Mouse (Mus musculus): ENCODE measurements around the gene Micall2.
"Not testable (repeated sequence)": the region's sequence is repeated elsewhere in the genome, so short reads cannot be mapped to it uniquely, and the experiment has no call there.

The Micall2 gene

DNA sequence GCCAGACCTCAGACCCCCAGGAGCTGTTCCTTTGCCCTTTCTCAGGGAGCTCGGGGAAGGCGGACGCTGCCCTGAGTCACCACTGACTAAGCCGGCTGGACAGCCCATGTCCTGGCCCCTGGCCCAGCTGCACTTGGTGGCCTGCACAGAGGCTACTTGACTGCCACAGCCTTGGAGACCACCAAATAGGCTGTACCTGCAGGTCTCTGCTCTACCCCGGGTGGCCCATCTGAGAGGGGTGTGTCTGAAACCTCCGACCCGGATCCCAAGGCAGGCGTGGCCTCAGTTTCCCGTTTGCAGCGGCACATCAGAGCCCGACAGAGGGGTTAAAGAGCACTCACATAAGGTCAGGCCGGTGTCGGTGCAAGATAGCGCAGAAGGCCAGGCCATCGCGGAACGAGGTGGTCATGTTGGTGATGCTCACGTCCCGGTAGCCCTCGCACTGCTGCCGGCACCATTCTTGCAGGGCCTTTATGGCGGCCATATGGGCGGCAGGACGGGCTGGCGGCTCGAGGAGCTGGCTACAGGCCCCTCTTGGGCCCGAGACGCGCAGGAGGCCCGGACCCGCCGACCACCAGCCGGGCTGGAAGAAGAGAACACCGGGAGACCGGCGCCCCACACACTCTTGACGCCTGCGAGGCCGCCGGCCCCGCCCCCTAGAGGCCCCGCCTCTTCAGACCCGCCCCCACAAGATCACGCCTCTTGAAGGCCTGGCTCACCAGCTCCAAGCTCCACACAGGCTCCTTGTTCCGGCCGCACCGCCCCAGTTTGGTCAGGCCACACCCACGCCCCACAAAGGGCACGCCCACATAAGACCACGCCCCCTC, at the start of gene Micall2:
TSS of gene Micall2 (minus strand) at position 660 of the 827 bp plus-strand sequence.
- peak; percentile 61 to 86 for DNase-seq (ENCODE audit: low spot score in 2 of 2)

DNA sequence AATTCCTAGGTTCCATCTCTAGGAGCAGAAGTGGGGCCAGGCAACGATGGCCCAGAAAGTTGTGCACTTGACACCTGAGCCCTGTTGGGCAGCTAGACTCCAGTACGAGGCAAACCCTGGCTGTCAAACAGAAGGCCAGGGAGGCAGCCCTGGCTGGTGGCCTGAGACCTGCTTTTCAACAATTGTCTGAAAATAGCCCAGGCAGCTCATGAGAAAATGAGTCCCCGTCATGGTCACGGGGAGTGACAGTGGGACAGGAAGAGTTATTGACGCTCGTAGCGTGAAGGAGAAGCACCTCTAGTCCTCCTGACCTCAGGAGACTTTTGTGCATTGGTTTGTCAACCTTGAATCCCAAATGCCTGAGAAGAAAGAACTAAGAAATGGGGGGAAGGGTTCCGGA, 45.3 kb upstream of the Micall2 start:
- no peak for DNase-seq (ENCODE audit: low spot score in 2 of 2)

DNA sequence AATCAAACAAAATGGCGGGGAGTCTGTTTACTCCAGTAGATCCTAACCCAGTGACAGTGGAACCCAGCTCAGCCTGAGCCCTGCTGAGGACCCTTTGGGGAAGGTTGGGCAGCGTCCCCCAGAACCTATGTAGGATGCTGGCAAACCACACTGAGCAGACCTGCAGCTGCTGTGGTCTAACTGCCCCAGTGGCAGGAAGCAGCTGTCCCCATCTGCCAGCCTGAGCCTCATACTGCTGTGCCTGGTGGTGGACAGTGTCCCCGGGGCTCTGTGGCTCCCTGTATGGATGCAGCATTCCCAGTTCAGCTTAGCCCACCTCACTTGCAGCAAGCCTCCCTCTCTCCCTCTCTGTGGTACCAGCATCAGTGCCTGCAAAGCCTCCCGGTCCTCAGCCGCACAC, 40.8 kb upstream of the Micall2 start:
- DNase-seq (ENCODE audit: low spot score in 2 of 2): no peak

DNA sequence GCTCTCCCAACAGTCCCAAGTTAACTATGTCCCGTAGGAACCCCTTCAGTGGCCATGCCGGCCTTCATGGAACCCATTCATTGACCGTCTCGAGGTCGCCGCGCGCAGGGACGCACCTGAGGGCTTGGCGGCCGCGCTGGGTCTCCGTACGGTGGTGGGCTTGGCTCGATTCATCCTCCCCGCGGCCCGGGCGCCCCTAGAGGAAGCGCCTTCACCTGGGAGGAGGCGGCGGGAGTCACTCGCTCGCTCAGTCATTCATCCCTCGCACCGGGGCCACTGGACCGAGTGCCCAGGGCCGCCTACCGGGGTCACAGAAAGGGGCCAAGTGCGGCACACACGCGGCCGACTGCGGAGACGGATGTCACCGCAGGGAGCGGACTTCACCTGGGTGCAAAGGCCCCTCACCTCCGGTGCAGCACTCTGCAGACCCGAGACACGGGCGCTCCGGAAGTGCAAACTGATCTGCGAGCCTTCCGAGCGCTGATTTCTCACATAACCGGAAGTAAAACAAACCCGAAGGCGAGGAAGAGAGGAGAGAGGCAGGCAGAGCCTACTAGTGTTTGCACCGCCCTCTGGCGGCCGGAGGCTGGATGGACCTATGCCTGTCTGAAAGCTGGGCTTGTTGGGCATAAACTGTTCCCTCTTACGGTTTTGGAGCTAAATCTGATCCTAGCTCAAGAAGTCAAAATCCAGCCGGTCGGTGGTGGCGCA, 39.2 kb upstream of the Micall2 start, which contains the start of gene Ints1:
TSS of gene Ints1 (minus strand) at position 459 of the 711 bp plus-strand sequence.
- DNase-seq (ENCODE audit: low spot score in 2 of 2): peak; percentile 86 to 98

DNA sequence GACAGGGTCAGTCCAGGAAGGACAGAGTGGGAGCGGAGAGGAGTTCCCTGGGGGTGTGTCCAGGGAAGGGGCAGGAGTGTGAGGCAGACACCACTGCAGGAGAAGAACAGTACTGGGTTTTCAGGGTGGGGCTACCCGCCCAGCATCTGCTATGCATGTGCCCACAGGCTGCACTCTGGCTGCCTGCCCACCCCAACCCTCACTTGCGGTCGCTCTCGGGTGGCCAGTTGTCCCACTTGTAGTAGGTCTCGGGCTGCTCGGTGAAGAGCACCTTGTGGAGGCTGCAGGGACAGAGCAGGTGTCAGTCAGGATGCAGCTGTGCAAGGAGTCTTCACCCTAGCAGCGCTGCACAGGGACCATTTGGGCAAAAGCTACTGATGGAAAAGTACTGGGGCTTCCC, 32.1 kb upstream of the Micall2 start:
- no peak for DNase-seq (ENCODE audit: low spot score in 2 of 2)

DNA sequence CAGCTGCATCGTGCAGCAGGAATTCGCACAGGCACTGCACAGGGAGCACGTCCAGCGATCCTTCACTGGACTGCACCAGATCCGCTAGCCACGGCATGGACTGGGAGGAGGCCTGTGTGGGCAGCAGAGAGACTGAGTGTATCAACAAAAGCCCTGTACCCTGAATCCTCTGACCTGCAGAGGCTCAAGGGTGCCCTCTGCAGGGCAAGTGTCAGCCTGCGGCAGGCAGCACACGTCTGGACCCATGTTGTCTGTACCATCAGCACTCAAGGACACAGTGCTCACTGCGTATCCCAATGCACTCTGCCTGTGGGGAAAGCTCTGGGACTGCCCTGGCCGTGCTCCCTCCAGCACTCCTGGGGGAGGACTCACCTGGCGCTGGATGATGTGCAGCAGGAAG, 28.2 kb upstream of the Micall2 start:
- no peak for DNase-seq (ENCODE audit: low spot score in 2 of 2)

DNA sequence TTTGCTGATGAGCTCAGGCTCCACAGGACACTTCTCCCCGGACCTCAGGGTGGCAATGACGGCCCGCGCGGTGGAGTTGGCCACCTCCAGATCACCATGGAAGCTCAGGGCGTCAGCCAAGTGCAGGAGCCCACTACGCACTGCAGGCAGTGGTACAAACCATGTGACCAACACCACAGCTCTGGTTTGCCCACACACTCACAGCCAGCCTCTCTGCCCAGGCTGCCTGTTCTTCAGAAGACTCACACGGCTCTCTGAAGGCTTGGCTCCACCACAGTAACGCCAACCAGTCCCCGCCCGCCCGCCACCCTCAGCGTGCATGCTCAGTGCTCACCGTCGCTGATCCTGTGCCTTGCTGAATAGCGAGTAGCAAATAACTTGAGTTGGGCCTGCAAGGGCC, 22.0 kb upstream of the Micall2 start:
- peak; percentile 60 to 73 for DNase-seq (ENCODE audit: low spot score in 2 of 2)

DNA sequence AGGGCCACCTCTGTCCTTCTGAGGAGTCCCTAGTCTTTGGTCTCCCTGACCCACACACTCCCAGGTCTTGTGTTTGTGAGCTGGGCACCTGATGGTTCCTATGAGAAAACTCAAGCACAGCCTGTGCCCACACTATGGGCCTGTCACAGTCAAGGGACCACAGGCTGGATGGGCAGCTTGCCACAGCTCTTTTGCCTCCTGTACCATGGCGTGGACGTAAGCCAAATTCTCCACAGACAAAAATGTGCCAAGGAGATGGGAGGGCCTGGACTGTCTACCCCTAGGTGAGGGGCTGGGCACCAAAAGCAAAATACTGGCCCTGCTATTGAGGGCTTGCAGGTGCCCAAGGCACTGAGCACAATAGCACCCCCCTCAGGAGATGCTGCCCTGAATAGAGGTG, 20.4 kb upstream of the Micall2 start:
- DNase-seq (ENCODE audit: low spot score in 2 of 2): no peak

DNA sequence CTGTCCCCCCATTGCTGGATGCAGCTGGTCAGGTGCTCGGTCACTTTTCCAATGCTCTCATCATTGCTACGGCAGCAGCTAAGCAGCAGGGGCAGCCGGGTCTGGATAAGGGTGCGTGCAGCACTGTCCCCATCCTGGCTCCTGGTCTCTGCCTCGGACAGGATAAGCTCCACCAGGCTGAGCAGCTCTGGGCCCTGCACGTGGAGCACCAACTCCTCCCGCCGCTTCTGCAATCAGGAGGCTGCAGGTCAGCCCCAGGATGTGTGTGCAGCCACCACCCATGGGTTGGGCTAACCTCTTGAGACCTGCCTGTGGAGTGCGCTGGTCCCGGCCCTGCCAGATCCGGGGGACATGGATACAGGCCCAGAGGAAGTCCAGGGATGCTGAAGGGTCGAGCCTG, 20.0 kb upstream of the Micall2 start:
- no peak for DNase-seq (ENCODE audit: low spot score in 2 of 2)

DNA sequence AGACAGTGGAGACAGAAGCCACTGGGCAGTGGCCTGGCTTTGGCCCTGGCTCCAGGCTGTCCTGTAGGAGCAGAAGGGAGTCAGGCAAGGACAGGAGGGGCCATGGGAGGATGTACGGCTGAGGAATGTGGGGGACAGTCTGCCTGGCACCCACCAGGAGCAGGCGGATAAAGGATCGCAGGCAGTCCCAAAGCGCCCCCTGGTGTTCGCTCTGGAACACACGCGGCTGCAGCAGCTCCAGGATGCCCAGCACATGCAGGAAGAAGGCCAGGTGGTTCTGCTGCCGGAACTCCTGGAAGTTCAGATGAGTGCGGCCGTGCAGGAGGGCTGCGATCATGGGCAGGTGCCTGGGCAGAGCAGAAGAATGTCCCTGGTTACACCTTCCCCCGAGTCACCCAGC, 18.6 kb upstream of the Micall2 start:
- DNase-seq (ENCODE audit: low spot score in 2 of 2): peak in 1 of 2 experiments; percentile 63

DNA sequence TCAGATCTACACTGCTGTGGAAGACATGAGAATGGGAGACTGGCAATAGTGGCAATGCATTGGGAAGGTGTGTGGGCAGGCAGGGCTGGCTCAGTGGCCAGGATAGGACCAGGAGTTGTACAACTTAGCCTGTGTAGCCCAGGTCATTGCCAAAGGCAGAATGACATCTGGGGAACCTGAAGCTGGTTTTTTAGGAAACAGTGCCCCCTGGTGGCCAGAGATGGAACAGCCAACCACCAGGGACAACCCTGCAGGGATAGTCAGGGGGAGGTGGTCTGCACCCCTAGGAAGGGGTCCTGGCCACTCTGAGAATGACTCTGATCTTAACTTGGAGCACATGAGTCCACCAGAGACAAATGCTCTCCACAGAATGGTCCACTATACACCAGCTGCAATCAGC, 14.4 kb upstream of the Micall2 start:
- DNase-seq (ENCODE audit: low spot score in 2 of 2): peak in 1 of 2 experiments; percentile 60

DNA sequence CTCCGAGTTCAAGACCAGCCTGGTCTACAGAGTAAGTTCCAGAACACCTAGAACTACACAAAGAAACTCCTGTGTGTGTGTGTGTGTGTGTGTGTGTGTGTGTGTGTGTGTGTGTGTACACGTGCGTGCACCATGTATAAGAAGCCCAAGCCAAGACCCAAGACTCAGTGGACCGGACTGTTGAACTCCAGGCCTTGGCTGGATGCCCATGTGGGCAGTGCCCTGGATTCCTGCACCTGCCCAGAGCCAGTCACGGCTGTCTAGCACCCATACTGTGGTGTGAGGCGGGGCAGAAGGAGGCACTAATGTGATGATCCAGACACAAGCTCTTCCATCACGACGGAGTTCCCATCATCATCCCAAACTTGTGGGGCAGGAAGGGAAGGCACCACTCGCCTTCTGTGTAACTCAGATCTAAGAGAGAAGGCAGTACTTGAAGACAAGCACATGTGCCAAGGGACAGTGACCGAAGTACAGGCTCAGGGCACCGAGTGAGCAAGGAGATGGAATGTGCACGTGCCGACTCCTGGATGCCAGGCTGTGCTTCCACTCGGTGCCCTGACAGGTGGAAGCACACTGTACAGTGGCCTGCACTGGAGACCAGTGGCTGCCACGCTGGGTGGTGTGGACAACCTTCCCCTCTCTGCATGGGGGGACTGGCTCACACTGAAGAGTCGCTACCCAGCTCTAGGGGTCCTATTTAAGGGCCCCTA, 13.4 kb upstream of the Micall2 start:
- DNase-seq (ENCODE audit: low spot score in 2 of 2): no peak

DNA sequence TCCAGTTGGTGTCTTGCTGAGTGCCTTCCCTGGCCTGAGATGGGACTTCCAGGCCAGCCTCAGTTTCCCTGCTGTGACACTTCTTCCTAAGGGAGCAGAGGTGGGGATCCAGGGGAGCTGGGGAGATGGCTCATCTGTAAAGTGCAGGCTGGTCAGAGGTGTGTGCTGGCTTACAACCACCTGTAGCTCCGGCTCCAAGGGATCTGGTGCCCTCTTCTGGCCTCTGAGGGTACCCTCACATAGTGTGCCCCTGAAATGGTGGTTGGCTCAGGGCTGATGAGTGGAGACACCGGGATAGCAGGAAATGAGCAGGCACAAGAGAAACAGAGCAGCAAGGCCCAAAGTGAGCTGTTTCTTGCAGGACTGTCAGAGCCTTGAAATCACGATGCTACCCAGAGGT, 9.6 kb upstream of the Micall2 start:
- peak in 1 of 2 experiments; percentile 53 for DNase-seq (ENCODE audit: low spot score in 2 of 2)

DNA sequence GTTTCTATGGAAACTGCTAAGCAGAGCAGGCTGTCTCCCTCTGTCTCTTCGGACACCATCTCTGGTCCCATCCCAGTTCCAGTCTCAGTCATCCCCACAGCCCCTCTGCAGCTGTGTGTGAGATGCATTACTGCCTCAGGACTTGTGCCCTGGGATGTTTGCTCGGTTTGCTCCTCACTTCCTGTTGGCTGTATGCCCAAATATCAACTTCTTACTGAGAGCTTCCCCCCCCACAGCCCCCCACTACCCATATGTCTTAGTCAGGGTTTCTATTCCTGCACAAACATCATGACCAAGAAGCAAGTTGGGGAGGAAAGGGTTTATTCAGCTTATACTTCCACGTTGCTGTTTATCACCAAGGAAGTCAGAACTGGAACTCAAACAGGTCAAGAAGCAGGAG, 6.5 kb upstream of the Micall2 start:
- not testable (repeated sequence) for DNase-seq (ENCODE audit: low spot score in 2 of 2)

DNA sequence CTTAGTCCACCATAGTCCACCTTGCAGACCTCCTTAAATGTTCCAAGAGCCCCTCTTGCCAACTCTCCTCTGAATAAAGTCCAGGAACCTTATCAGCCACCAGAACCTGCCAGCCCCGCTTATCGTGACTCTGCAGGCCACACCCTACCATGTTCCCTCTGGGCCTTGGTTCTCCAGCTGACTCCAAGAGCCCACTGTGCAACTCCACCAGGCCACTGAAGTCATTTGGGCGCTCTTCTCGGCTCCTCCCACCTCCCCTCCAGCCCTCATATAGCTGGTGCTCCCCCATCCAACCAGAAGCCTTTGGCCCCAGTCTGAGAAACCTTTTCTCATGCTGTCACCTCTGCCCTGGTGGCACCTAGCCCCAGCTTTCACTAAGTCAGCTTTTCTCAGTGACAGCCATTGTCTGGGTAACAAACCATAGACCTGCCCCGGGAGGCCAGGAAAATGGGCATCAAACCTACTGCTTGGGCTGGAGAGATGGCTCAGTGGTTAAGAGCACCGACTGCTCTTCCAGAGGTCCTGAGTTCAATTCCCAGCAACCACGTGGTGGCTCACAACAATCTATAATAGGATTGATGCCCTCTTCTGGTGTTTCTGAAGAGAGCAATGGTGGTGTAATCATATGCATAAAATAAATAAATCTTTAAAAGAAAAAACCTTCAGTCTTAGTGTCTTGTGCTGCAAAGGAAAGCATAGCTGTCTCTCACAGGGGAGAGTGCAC, 2.6 kb upstream of the Micall2 start:
- DNase-seq (ENCODE audit: low spot score in 2 of 2): no peak

DNA sequence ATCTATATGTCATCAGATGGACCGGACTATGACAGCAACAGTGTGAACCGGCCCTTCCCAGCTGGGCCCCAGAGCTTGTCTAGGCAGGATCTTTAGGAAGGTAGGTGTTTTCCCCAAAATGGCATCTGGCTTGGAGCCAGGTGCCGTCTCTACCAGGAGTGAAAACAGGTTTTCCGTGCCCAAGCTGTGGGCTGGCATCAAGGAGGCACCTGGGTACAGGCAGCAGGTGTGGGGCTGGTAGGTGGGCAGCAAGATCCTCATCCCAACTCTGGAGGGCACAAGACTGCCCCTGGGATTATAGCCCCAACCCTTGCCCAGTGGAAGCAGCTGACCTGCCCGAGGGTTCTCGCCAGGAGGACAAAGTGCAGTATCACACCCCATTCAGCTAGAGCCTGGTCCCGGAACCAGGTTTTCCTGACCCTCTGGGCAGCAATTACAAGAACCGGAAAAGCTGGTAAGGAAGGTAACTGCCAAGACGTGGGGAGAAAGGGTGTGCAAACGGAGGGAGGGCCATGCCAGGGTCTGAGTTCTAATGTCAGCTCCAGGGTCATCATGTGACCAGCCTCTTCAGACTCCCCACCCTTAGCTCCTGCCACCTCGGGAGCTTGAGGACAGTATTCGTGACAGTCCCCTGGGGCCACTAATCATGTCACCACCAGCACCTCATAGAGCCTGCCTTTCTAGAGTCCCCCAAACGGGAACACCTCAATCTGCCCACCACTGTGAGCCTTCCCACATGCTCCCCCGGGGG, 1.9 kb upstream of the Micall2 start:
- DNase-seq (ENCODE audit: low spot score in 2 of 2): no peak

DNA sequence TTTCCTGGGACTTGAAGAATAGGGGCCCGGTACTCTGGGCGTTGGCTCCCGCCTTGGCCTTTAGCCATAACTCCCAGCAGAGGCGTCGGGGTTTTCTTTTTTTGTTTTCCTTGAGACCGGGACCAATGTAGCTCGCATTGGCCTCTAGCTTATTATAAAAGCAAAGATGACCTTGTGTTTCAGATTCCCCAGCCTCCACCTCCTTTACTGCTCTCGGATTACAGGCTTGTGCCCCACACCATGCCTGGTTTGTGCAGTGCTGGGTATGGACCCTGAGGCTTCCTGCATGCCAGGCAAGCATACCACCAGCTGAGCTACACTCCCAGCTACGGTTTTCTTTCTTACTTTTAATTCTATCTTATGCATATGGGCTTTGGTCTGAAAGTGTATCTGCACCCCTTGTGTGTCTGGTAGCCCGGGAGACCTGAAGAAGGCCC, 386 bp upstream of the Micall2 start:
- DNase-seq (ENCODE audit: low spot score in 2 of 2): no peak

DNA sequence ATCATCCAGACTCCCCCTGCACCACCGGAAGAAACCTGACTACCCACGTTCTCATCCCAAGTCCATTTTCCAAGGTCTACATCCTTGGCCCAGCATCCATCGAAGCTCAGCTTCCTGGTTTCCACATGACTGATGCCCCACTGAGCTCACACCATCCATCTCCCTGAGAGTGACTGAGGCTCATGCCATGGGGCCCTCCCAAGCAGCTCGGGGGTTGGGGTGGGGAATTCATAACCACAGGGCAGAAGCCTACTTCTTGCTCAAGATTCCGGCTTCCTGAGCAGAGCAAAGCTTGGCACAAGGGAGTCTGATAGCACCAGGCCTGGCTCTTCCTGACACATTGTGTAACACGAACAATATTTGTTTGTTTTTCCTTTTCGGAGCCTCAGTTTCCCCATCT, 1.4 kb downstream of the Micall2 start:
- DNase-seq (ENCODE audit: low spot score in 2 of 2): no peak

DNA sequence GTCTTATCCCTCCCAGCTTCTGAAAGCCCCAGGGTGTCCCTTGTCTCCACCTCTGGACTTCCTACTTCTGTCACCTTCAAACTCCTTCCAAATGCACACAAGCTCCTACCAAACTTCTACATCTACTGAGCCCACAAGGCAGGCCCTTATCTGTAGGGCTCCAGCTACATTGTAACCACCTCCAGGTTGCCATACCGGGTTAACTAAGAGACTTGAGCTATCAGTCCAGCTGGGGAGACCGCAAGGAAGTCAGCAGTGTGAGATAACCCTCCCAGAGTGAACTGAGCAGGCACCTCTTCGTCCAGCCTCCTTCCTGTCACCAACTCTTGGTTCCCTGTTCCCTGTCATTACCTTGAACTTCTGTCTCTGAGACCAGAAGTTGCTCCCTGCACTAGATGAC, 2.1 kb downstream of the Micall2 start:
- no peak for DNase-seq (ENCODE audit: low spot score in 2 of 2)

DNA sequence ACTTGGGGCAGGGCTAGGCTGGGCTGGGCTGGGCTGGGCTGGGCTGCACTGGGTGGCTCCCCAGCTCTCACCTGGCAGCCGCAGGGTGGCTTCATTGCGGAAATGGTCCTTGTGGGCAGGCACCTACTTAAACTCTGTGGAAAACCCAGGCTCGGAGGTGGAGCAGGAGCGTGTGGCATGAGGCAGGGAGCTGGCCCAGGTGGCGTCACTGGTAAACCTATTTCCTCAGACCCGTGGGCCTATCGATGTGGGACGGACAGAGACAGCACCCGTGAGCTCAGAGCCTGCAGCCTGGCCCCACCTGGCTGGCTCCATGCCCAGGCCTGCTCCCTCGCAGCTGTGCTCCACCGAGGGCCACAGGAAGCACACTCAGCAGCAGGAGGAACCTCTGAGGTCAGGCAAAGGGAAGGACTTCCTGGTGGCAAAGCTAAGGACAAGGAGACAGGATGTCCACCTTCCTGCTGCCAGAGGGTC, 3.5 kb downstream of the Micall2 start:
- no peak for DNase-seq (ENCODE audit: low spot score in 2 of 2)

Data from left cerebral cortex, adult 9 months (tissue).